Mouse (Mus musculus) stomach, embryonic 14.5 days (tissue): ENCODE results near the gene Dnah12. TPM values are rescaled to one million over a fixed set of nuclear protein-coding genes. Genes with fewer than 3 reads are reported as not detected.

Source experiments
- ATAC-seq: fragments of 200-750 bp; cut with Nextera tagmentation; 2 replicates; pipeline ENCODE4 v1.8.0; 2017; ENCODE audit warnings: low read depth, moderate TSS enrichment; ENCODE audit not compliant: insufficient number of reproducible peaks, insufficient read depth, low FRiP score
- H3K27ac ChIP-seq: fragments of 300-500 bp; sonication (generic); 2 replicates; pipeline ENCODE4 v1.5.1; 2014; ENCODE audit warnings: mild to moderate bottlenecking, low read length, moderate library complexity, mixed read lengths
- H3K27me3 ChIP-seq: fragments of 300-500 bp; sonication (generic); 2 replicates; pipeline ENCODE4 v1.6.1; 2014; ENCODE audit warnings: low read length, control low read depth, mixed read lengths; ENCODE audit not compliant: control insufficient read depth, insufficient read depth
- H3K36me3 ChIP-seq: fragments of 300-500 bp; sonication (generic); 2 replicates; pipeline ENCODE4 v1.6.1; 2014; ENCODE audit warnings: mild to moderate bottlenecking, control low read depth, low read length, moderate library complexity, mixed read lengths; ENCODE audit not compliant: control insufficient read depth, insufficient read depth
- H3K4me1 ChIP-seq: fragments of 300-500 bp; sonication (generic); 2 replicates; pipeline ENCODE4 v1.6.1; 2014; ENCODE audit warnings: low read length, control low read depth, mixed read lengths; ENCODE audit not compliant: control insufficient read depth, insufficient read depth
- H3K4me2 ChIP-seq: fragments of 300-500 bp; sonication (generic); replicated peaks from 2 replicates; pipeline ENCODE4 v1.6.1; 2014; ENCODE audit warnings: low read depth, low read length, control low read depth
- H3K4me3 ChIP-seq: fragments of 300-500 bp; sonication (generic); 2 replicates; pipeline ENCODE4 v1.5.1; 2014; ENCODE audit warnings: low read depth, low read length, control low read depth
- H3K9ac ChIP-seq: fragments of 300-500 bp; sonication (generic); replicated peaks from 2 replicates; pipeline ENCODE4 v1.6.1; 2014; ENCODE audit warnings: low read depth, mild to moderate bottlenecking, control low read depth, low read length, moderate library complexity, mixed read lengths
- H3K9me3 ChIP-seq: fragments of 300-500 bp; sonication (generic); 2 replicates; pipeline ENCODE4 v1.6.1; 2016; ENCODE audit warnings: low read depth, low read length, control low read depth; ENCODE audit not compliant: control insufficient read depth
- WGBS: fragments of 180-500 bp; shearing (Covaris S2); extraction: QIAGEN DNeasy Blood & Tissue Kit; methylation state at CpG from one replicate; pipeline ENCODE4 v1.1.7; 2014; 5-methylcytosine and 5-hydroxymethylcytosine counted together
- polyA plus RNA-seq: library from polyadenylated mRNA; unstranded; fragments of >200 nt; fragmentation: Nextera tagmentation; extraction: Ambion mirVana; gene quantifications from 2 replicates; pipeline ENCODE4 v1.2.1, GENCODE M21; 2014

Gene Dnah12
- polyA plus RNA-seq, 1 experiment from 2014 or later: not detected

DNA sequence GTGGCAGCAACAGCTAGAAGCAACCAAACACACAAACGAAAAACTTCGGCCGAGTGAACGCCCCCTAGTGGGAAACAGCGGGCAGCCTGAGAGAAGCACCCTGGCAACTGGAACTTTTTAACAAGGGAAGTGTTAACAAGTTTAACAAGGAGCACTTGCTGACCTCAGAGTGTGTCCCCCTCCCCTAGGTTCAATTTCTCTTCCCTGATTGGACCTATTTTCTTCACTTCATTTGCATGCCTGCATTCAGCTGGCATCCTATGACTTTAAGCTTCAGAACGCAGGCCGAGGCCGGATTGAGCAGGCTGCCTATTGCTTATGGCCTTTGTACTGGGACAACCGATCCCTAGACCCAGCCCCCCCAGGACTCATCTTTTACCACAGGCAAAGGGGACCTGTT, 174.3 kb downstream of the Dnah12 start:
- no peaks in the 10 kb centered on the region for H3K36me3 ChIP-seq
- WGBS: 67% methylated on average over 9 of the region's 9 CpGs
- H3K27ac ChIP-seq: no peak overlapping the region
- no peak for ATAC-seq
- no peak overlapping the region for H3K9ac ChIP-seq
- H3K4me2 ChIP-seq: no peak overlapping the region
- H3K27me3 ChIP-seq: no peaks in the 10 kb centered on the region
- H3K4me3 ChIP-seq: no peak overlapping the region
- H3K4me1 ChIP-seq: no peaks in the 10 kb centered on the region
- H3K9me3 ChIP-seq: no peaks in the 10 kb centered on the region

DNA sequence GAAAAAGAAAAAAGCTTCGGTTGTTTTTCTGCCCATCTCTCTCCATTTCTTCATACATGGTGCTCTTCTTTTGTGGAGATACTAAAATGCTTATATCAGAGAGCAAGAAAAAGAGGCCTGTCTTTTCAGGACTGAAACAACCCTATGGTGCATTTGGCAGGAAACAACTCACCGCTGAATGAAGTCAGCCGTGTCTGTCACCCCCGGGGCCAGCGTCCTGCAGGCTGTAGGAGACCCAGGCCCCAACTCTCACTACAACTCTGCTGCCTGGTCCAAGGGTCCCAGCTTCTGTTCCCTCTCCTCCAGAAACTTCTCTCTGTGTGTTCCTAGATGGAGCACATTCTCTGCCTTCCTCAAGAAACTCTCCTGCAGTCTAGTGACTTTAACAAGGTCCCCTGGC, 175.2 kb downstream of the Dnah12 start:
- ATAC-seq: no peak
- Histone ChIP-seq H3K4me2 (no peak overlapping the region), H3K36me3 (no peaks in the 10 kb centered on the region), H3K27me3 (no peaks in the 10 kb centered on the region), H3K4me3 (no peak overlapping the region), H3K9me3 (no peaks in the 10 kb centered on the region), H3K9ac (no peak overlapping the region), H3K4me1 (no peaks in the 10 kb centered on the region), H3K27ac (no peak overlapping the region)
- WGBS: 86% methylated on average over 5 of the region's 5 CpGs

DNA sequence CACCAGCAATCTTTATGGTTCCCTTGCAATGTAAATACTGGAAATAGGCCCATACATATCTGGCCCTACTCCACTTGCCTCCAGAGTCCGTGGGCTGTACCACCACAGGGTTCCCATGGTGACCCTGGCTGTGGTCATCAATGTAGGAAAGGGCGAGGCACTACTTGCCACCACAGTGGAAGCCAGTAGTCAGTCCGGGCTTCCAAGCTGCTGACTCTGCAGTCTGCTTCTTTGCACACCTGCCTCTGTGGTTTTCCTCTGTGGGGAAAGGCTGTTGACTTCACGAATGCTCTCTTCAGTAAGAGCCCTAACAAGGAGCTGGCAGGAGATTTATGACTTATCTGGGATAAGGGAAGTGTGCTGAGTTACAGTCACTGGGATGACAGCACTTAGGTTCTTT, 185.7 kb downstream of the Dnah12 start:
- Histone ChIP-seq H3K9me3 (no peaks in the 10 kb centered on the region), H3K4me2 (no peak overlapping the region), H3K27me3 (no peaks in the 10 kb centered on the region), H3K4me3 (no peak overlapping the region), H3K4me1 (no peaks in the 10 kb centered on the region), H3K27ac (no peak overlapping the region), H3K9ac (no peak overlapping the region), H3K36me3 (no peaks in the 10 kb centered on the region)
- WGBS: 73% methylated on average over 4 of the region's 4 CpGs
- ATAC-seq: no peak

DNA sequence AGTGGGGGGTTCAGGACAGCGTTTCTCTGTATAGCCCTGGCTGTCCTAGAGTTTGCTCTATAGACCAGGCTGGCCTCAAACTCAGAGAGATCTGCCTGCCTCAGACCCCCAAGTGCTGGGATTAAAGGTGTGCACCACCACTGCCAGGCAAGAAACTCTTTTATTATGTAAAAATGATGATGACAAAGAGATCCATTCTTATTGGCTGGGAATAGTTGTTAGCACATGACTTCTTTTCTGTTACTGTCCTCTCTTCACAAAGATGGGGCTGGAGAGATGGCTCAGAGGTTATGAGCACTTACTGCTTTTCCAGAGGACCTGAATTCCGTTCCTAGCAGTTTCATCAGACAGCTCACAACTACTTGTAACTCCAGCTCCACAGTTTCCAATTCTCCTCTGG, 186.9 kb downstream of the Dnah12 start:
- no peak overlapping the region for H3K27ac ChIP-seq
- no peak for ATAC-seq

DNA sequence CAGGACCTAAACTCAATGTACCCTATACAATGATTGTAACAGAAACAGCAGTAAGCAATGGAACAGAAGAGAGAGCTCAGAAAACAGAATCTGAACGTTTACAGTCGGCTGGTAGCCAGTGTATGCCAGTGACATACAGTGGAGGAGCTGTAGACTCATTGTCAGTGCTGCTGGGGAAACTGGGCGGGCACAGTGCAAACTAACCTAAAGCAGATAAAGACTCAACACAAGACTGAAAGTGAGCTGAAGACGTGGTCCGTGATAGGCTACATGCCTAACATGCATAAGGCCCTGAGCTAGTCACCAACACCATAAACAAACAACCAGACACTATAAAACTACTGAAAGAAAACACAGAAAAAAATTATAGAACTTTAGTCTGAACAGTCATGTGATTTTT, 188.6 kb downstream of the Dnah12 start:
- WGBS: 78% methylated on average over 5 of the region's 5 CpGs
- no peak for ATAC-seq

More for the DNA sequence above, 186.9 kb downstream of the Dnah12 start:
- no peaks in the 10 kb centered on the region for H3K4me1 ChIP-seq
- H3K36me3 ChIP-seq: no peaks in the 10 kb centered on the region
- H3K27me3 ChIP-seq: no peaks in the 10 kb centered on the region
- WGBS: 80% methylated on average over 2 of the region's 2 CpGs
- no peak overlapping the region for H3K9ac ChIP-seq
- no peak overlapping the region for H3K4me2 ChIP-seq
- no peak overlapping the region for H3K4me3 ChIP-seq
- no peaks in the 10 kb centered on the region for H3K9me3 ChIP-seq

DNA sequence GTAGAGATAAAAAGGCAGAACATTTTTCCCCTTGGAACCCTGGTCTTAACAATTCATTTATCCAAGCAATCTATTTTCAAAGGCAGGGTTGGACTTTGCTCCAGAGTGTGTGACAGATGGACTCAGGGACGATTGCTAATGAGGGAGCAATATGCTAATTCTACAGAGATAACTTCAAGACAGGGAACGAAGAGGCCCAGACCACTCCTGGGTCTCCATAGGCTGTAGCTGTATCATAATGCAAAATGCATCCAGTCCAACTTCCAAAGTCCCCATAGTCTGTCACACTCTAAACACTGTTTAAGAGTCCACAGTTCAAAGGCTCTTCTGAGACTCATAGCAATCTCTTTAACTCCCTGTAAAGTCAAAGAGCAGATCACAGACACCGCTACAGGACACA, 194.2 kb downstream of the Dnah12 start:
- 73% methylated on average over 3 of the region's 3 CpGs for WGBS
- ATAC-seq: no peak

More for the DNA sequence above, 188.6 kb downstream of the Dnah12 start:
- no peaks in the 10 kb centered on the region for H3K27me3 ChIP-seq
- no peaks in the 10 kb centered on the region for H3K4me1 ChIP-seq
- no peaks in the 10 kb centered on the region for H3K9me3 ChIP-seq
- H3K27ac ChIP-seq: no peak overlapping the region
- H3K4me3 ChIP-seq: no peak overlapping the region
- no peak overlapping the region for H3K9ac ChIP-seq
- no peak overlapping the region for H3K4me2 ChIP-seq
- H3K36me3 ChIP-seq: no peaks in the 10 kb centered on the region

DNA sequence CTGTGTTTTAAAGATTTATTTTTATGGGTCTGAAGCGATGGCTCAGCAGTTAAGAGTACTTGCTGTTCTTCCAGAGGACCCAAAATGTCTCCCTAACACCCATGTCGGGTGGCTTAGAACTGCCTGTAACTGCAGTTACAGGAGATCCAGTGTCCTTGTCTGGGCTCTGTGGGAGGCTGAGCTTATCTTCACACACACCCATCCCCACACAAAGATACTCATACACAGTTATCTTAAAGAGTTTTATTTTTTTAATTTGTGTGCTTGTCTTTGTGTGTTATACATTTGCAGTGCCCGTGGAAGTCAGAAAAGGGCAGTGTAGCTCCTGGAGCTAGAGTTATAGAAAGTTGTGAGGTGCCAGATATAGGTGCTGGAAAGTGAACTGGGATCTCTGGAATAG, 197.7 kb downstream of the Dnah12 start:
- no peak for ATAC-seq
- H3K27ac ChIP-seq: no peak overlapping the region
- H3K4me1 ChIP-seq: no peaks in the 10 kb centered on the region
- no peak overlapping the region for H3K9ac ChIP-seq
- 88% methylated on average over 3 of the region's 3 CpGs for WGBS
- H3K9me3 ChIP-seq: no peaks in the 10 kb centered on the region
- H3K27me3 ChIP-seq: no peaks in the 10 kb centered on the region
- H3K4me3 ChIP-seq: no peak overlapping the region
- H3K36me3 ChIP-seq: no peaks in the 10 kb centered on the region
- no peak overlapping the region for H3K4me2 ChIP-seq

More for the DNA sequence above, 194.2 kb downstream of the Dnah12 start:
- Histone ChIP-seq H3K4me1 (no peaks in the 10 kb centered on the region), H3K36me3 (no peaks in the 10 kb centered on the region), H3K9me3 (no peaks in the 10 kb centered on the region), H3K27me3 (no peaks in the 10 kb centered on the region), H3K27ac (no peak overlapping the region), H3K9ac (no peak overlapping the region), H3K4me3 (no peak overlapping the region), H3K4me2 (no peak overlapping the region)

DNA sequence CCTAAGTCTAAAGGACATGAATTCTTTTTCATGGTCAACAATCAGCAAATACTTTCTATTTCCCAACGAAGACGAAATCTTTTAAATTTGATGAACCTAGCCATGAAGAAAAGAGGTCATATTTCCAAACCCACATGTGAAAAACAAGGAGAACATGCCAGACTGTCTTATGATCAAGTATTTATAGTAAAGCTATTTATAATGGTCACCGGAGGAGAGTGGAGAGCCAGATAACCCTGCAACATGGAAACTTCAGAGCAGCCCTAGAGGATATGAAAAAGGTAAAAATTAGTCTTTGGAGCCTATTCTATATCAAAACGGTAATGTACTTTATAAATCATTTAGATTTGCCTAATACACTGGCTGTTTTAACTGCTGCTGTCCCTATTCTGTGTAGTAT, 201.3 kb downstream of the Dnah12 start, which contains the start of gene Asb14:
Asb14 (plus strand) TSS at position 166 of the 400 bp plus-strand sequence.
- Histone ChIP-seq H3K9me3 (no peaks in the 10 kb centered on the region), H3K36me3 (no peaks in the 10 kb centered on the region), H3K4me3 (no peak within 1 kb of the TSS), H3K9ac (no peak within 1 kb of the TSS), H3K4me1 (no peaks in the 10 kb centered on the region), H3K27ac (no peak within 1 kb of the TSS), H3K27me3 (no peaks in the 10 kb centered on the region), H3K4me2 (no peak within 1 kb of the TSS)
- ATAC-seq: no peak
- WGBS: 87% methylated on average over 4 of the region's 4 CpGs

DNA sequence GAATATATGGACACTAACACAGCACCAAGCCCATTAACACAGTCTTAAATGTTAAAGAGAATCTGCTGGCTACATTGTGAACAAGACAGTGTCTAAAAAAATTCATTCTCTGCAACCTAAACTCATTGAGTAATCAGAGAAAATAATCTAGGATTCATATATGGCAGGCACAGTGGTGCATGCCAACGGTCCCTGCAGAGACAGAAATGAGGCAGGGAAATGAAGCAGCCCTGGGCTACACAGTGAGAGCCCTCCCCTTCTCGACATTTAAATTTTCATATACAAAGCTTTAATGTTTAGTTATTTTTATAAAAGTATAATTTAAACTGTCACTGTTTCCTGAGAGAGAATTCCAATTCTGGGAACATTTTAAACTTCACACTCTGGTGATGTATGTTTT, 206.4 kb downstream of the Dnah12 start:
- Histone ChIP-seq H3K27ac (no peak overlapping the region), H3K4me2 (no peak overlapping the region), H3K4me1 (no peaks in the 10 kb centered on the region), H3K4me3 (no peak overlapping the region), H3K36me3 (no peaks in the 10 kb centered on the region), H3K9ac (no peak overlapping the region), H3K9me3 (no peaks in the 10 kb centered on the region), H3K27me3 (no peaks in the 10 kb centered on the region)
- WGBS: 84% methylated on average over 2 of the region's 2 CpGs
- no peak for ATAC-seq
